Mouse (Mus musculus) urinary bladder, adult 18-20 months (tissue): Measurements from ENCODE around the gene Hykk.
A peak's percentile ranks its signal among the peaks of the same experiment; 100 is the strongest.

ENCODE experiments used
- DNase-seq, 2 experiments: peaks; one replicate each; pipeline ENCODE4 v3.0.0; 2022; ENCODE audit warnings: low spot score in 2 of 2, mixed read lengths in 2 of 2

Hykk gene

GRCm38 (mm10) chr9:54980674-54981073, 63.6 kb downstream of the Hykk start, which contains the start of gene Chrna5:
Chrna5 (plus strand) TSS chr9:54980880.
- DNase-seq = no peak

- peak in 1 of 2 experiments; percentile 25 for DNase-seq
Measured at GRCm38 (mm10) chr9:54981291-54982191, 64.5 kb downstream of the Hykk start.

- no peak for DNase-seq
Measured at GRCm38 (mm10) chr9:54982401-54982800, 65.3 kb downstream of the Hykk start.

- no peak for DNase-seq
Measured at GRCm38 (mm10) chr9:54990362-54990761, 73.3 kb downstream of the Hykk start.

GRCm38 (mm10) chr9:54994381-54994780, 77.3 kb downstream of the Hykk start:
- DNase-seq = no peak

- DNase-seq = no peak
Measured at GRCm38 (mm10) chr9:54995645-54996044, 78.6 kb downstream of the Hykk start.
